Mouse (Mus musculus) neural tube, embryonic 15.5 days (tissue): ENCODE data around the gene Nenf. TPM values are rescaled to one million over a fixed set of nuclear protein-coding genes. Genes with fewer than 3 reads are reported as not detected.

Source experiments
- ATAC-seq: fragments of 200-750 bp; cut with Nextera tagmentation; 2 replicates; pipeline ENCODE4 v1.8.0; 2017; ENCODE audit warnings: mild to moderate bottlenecking, moderate TSS enrichment, moderate library complexity; ENCODE audit not compliant: low FRiP score
- H3K27ac ChIP-seq: fragments of 300-500 bp; sonication (generic); replicated peaks from 2 replicates; pipeline ENCODE4 v1.5.1; 2015; ENCODE audit warnings: mild to moderate bottlenecking, inconsistent platforms
- H3K27me3 ChIP-seq: fragments of 300-500 bp; sonication (generic); replicated peaks from 2 replicates; pipeline ENCODE4 v1.6.1; 2015; ENCODE audit warnings: inconsistent platforms
- H3K36me3 ChIP-seq: fragments of 300-500 bp; sonication (generic); 2 replicates; pipeline ENCODE4 v1.6.1; 2015; ENCODE audit warnings: inconsistent platforms
- H3K4me1 ChIP-seq: fragments of 300-500 bp; sonication (generic); 2 replicates; pipeline ENCODE4 v1.6.1; 2015; ENCODE audit warnings: inconsistent platforms
- H3K4me2 ChIP-seq: fragments of 300-500 bp; sonication (generic); 2 replicates; pipeline ENCODE4 v1.6.1; 2015; ENCODE audit warnings: inconsistent platforms, mild to moderate bottlenecking, moderate library complexity
- H3K4me3 ChIP-seq: fragments of 300-500 bp; sonication (generic); replicated peaks from 2 replicates; pipeline ENCODE4 v1.5.1; 2015; ENCODE audit warnings: mild to moderate bottlenecking, inconsistent platforms
- H3K9ac ChIP-seq: fragments of 300-500 bp; sonication (generic); replicated peaks from 2 replicates; pipeline ENCODE4 v1.6.1; 2015; ENCODE audit warnings: mild to moderate bottlenecking, inconsistent platforms
- H3K9me3 ChIP-seq: fragments of 300-500 bp; sonication (generic); replicated peaks from 2 replicates; pipeline ENCODE4 v1.6.1; 2016; ENCODE audit warnings: inconsistent platforms
- WGBS: fragments of 180-500 bp; shearing (Covaris S2); methylation state at CpG from one replicate; pipeline ENCODE4 v1.1.7; 2015; ENCODE audit warnings: mixed read lengths; 5-methylcytosine and 5-hydroxymethylcytosine counted together
- polyA plus RNA-seq: library from polyadenylated mRNA; unstranded; fragments of >200 nt; fragmentation: Nextera tagmentation; extraction: Ambion mirVana; gene quantifications from 2 replicates; pipeline ENCODE4 v1.2.1, GENCODE M21; 2015

Gene Nenf
- 125 and 158 TPM in 2 replicates for polyA plus RNA-seq

GRCm38 (mm10) chr1:191317591-191318196 is at the start of gene Nenf:
Gene Nenf (minus strand): TSS chr1:191318194.
- Histone ChIP-seq H3K4me3 (peak within 1 kb of the TSS; percentile 69), H3K4me1 (peaks cover 20% of the 10 kb centered on the region), H3K36me3 (no peaks in the 10 kb centered on the region), H3K9ac (peak within 1 kb of the TSS; percentile 81), H3K9me3 (no peaks in the 10 kb centered on the region), H3K4me2 (peak within 1 kb of the TSS; percentile 85), H3K27me3 (no peaks in the 10 kb centered on the region), H3K27ac (peak within 1 kb of the TSS; percentile 68)
- under 1% methylated on average over 52 of the region's 54 CpGs for WGBS
- peak; percentile 88 for ATAC-seq

DNA sequence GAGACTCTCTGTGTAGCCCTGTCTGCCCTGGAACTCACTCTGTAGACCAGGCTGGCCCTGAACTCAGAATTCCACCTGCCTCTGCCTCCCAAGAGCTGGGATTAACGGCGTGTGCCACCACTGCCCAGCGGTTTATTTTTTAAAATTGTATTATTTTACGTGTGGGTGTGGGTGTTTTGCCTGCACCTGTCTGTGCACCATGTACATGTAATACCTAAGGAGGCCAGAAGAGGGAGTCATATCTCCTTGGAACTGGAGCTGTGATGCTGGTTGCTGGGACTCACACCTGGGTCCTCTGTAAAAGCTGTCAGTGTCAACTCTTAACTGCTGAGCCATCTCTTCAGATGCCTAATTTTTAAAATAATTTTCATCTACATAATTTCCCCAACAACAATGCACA is 46.5 kb upstream of the Nenf start:
- Histone ChIP-seq H3K9me3 (no peaks in the 10 kb centered on the region), H3K36me3 (0 out of 2 replicates have a peak, but pooled peaks cover 5% of the 10 kb centered on the region), H3K27ac (no peak overlapping the region), H3K9ac (no peak overlapping the region), H3K4me2 (no peak overlapping the region), H3K4me3 (no peak overlapping the region), H3K4me1 (no peaks in the 10 kb centered on the region), H3K27me3 (no peaks in the 10 kb centered on the region)
- WGBS, result 72% methylated on average over 4 of the region's 4 CpGs
- no peak for ATAC-seq

DNA sequence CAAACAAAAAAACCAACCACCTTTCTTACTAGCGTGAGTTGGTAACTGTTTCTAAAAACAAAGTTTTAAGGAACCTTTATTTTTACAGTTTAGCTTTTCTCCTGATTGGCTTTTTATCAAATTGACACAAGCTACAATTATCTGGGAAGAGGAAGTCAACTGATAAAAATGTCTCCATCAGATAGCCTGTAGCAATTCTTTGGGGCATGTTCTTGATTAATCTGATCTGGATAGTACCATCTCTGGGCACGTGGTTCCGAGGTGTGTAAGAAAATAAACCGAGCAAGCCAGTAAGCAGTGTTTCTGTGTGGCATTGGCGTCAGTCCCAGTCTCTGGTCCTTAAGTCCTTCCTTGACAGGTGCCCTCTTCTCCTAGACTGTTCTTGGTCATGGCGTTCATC is 44.4 kb upstream of the Nenf start:
- Histone ChIP-seq H3K27me3 (no peaks in the 10 kb centered on the region), H3K9me3 (no peaks in the 10 kb centered on the region), H3K4me2 (no peak overlapping the region), H3K4me1 (no peaks in the 10 kb centered on the region), H3K27ac (no peak overlapping the region), H3K4me3 (no peak overlapping the region), H3K9ac (no peak overlapping the region), H3K36me3 (0 out of 2 replicates have a peak, but pooled peaks cover 10% of the 10 kb centered on the region)
- no peak for ATAC-seq
- 92% methylated on average over 6 of the region's 6 CpGs for WGBS

- H3K4me3 ChIP-seq, result no peak overlapping the region
- no peaks in the 10 kb centered on the region for H3K27me3 ChIP-seq
- no peak overlapping the region for H3K4me2 ChIP-seq
- H3K36me3 ChIP-seq, result peaks cover 28% of the 10 kb centered on the region
- no peaks in the 10 kb centered on the region for H3K4me1 ChIP-seq
- H3K9me3 ChIP-seq, result no peaks in the 10 kb centered on the region
- ATAC-seq, result no peak
- no peak overlapping the region for H3K27ac ChIP-seq
- no peak overlapping the region for H3K9ac ChIP-seq
- WGBS, result 91% methylated on average over 7 of the region's 7 CpGs
Observed at GRCm38 (mm10) chr1:191359478-191359877, 41.5 kb upstream of the Nenf start.

DNA sequence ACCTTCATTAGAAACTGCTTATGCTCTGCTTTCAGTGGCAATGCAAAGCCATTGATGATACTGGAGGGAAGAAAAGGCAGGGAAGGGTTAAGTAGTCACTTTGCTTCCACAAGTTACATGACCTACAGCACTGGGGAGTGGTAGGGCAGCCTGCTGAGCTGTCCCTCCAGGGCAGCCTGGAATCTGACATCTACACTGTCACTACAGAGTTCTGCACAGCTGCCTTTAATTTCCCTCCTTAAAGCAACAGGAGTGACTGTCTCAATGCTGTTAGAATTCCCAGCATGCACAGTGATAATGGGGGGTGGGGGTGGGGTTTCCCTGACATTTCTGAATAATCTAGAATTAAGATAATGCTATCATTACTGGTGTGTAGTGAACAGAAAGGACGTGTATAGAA is 38.9 kb upstream of the Nenf start:
- Histone ChIP-seq H3K4me2 (no peak overlapping the region), H3K9me3 (no peaks in the 10 kb centered on the region), H3K36me3 (peaks cover 40% of the 10 kb centered on the region), H3K9ac (no peak overlapping the region), H3K4me1 (no peaks in the 10 kb centered on the region), H3K4me3 (no peak overlapping the region), H3K27me3 (no peaks in the 10 kb centered on the region), H3K27ac (no peak overlapping the region)
- ATAC-seq, result no peak
- WGBS, result 73% methylated on average over 1 of the region's 1 CpGs

GRCm38 (mm10) chr1:191353836-191354235 is 35.8 kb upstream of the Nenf start:
- Histone ChIP-seq H3K4me1 (no peaks in the 10 kb centered on the region), H3K36me3 (peaks cover 60% of the 10 kb centered on the region), H3K4me2 (no peak overlapping the region), H3K27ac (no peak overlapping the region), H3K4me3 (no peak overlapping the region), H3K27me3 (no peaks in the 10 kb centered on the region), H3K9me3 (no peaks in the 10 kb centered on the region), H3K9ac (no peak overlapping the region)
- 68% methylated on average over 4 of the region's 4 CpGs for WGBS
- ATAC-seq, result no peak

- Histone ChIP-seq H3K4me3 (no peak overlapping the region), H3K36me3 (peaks cover 66% of the 10 kb centered on the region), H3K27ac (no peak overlapping the region), H3K9me3 (no peaks in the 10 kb centered on the region), H3K4me2 (no peak overlapping the region), H3K9ac (no peak overlapping the region), H3K4me1 (no peaks in the 10 kb centered on the region), H3K27me3 (no peaks in the 10 kb centered on the region)
- ATAC-seq, result no peak
- 53% methylated on average over 14 of the region's 14 CpGs for whole genome bisulfite sequencing
Observed at GRCm38 (mm10) chr1:191352786-191353488, 34.9 kb upstream of the Nenf start.

GRCm38 (mm10) chr1:191350355-191350754 is 32.4 kb upstream of the Nenf start:
- Histone ChIP-seq H3K4me3 (no peak overlapping the region), H3K4me1 (no peaks in the 10 kb centered on the region), H3K9ac (no peak overlapping the region), H3K27ac (no peak overlapping the region), H3K27me3 (no peaks in the 10 kb centered on the region), H3K36me3 (peaks cover 75% of the 10 kb centered on the region), H3K4me2 (no peak overlapping the region), H3K9me3 (no peaks in the 10 kb centered on the region)
- WGBS, result 94% methylated on average over 5 of the region's 5 CpGs
- no peak for ATAC-seq

DNA sequence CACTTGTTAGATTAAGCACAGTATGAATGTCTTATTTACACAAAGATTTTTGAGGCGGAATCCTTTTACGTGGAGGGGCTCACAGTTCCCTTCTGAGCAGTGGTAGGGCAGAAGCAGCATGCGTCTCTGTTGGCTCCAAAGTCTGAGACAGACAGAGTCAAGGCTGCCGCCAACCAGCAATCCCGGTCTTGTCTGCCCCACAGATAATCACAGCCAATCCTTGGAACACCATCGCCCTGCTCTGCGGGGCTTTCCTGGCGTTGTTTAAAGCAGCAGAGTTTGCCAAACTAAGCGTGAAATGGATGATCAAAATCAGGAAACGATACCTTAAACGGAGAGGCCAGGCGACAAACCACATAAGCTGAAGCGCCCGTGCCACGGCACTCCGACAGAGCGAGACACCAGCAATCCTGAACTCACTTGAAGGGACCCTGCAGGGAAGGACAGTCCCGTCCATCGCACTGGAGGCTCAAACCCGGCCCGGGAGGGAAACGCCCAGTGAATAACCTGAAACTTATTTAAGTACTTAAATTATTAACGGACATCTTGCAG is 31.6 kb upstream of the Nenf start:
- no peak overlapping the region for H3K4me2 ChIP-seq
- H3K4me1 ChIP-seq, result no peaks in the 10 kb centered on the region
- no peak overlapping the region for H3K27ac ChIP-seq
- H3K9ac ChIP-seq, result no peak overlapping the region
- no peak overlapping the region for H3K4me3 ChIP-seq
- H3K9me3 ChIP-seq, result no peaks in the 10 kb centered on the region
- no peak for ATAC-seq
- no peaks in the 10 kb centered on the region for H3K27me3 ChIP-seq
- peaks cover 77% of the 10 kb centered on the region for H3K36me3 ChIP-seq
- 90% methylated on average over 23 of the region's 23 CpGs for WGBS

DNA sequence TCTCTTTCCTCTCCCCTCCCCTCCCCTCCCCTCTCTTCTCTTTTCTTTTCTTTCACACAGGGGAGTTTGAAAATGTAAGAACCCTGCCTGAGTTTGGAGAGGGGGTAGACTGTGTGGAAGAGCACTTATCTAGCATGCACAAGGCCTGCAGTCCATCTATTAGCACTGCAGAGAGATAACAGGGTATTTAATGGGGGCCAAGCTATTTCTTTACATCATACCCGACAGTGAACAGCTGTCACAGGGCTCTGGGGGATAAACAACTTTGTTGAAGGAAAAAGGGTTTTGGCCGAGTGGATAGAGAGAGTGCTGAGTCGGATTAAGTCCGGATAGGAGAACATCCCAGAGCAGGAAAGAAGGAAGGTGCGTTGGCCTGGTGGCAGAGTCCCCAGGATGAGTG is 31.0 kb upstream of the Nenf start:
- H3K27ac ChIP-seq, result no peak overlapping the region
- WGBS, result 75% methylated on average over 5 of the region's 5 CpGs
- H3K36me3 ChIP-seq, result peaks cover 75% of the 10 kb centered on the region
- ATAC-seq, result no peak
- H3K4me3 ChIP-seq, result no peak overlapping the region
- no peaks in the 10 kb centered on the region for H3K4me1 ChIP-seq
- H3K9ac ChIP-seq, result no peak overlapping the region
- no peaks in the 10 kb centered on the region for H3K27me3 ChIP-seq
- H3K9me3 ChIP-seq, result no peaks in the 10 kb centered on the region
- no peak overlapping the region for H3K4me2 ChIP-seq

DNA sequence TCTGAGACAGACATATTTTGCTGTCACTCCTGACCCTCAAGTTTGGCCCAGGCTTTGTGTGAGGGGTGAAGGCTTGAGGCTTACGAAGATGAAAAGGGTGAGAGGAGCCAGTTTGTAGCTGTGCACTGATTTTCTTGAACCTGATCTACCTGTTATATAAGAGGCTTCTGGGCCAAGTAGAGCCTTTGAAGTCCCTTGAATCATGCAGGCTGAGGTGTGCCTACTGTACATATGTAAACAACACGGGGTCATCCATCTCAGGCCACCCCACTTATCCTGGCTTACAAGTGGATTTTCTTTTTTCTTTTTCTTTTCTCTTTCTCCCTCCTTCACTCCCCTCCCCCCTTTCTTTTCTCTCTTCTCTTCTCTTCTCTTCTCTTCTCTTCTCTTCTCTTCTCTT is 30.6 kb upstream of the Nenf start:
- Histone ChIP-seq H3K4me1 (no peaks in the 10 kb centered on the region), H3K27me3 (no peaks in the 10 kb centered on the region), H3K9me3 (no peaks in the 10 kb centered on the region), H3K9ac (no peak overlapping the region), H3K4me3 (no peak overlapping the region), H3K36me3 (peaks cover 75% of the 10 kb centered on the region), H3K4me2 (no peak overlapping the region), H3K27ac (no peak overlapping the region)
- WGBS, result 95% methylated on average over 2 of the region's 2 CpGs
- no peak for ATAC-seq

GRCm38 (mm10) chr1:191347602-191348001 is 29.6 kb upstream of the Nenf start:
- no peaks in the 10 kb centered on the region for H3K27me3 ChIP-seq
- peaks cover 78% of the 10 kb centered on the region for H3K36me3 ChIP-seq
- no peaks in the 10 kb centered on the region for H3K4me1 ChIP-seq
- no peak overlapping the region for H3K4me3 ChIP-seq
- no peak overlapping the region for H3K4me2 ChIP-seq
- no peak overlapping the region for H3K27ac ChIP-seq
- ATAC-seq, result no peak
- no peak overlapping the region for H3K9ac ChIP-seq
- WGBS, result 96% methylated on average over 8 of the region's 8 CpGs
- H3K9me3 ChIP-seq, result no peaks in the 10 kb centered on the region
